Mouse (Mus musculus) limb, embryonic 12.5 days (tissue): ENCODE data around the gene Smg6. TPM values are rescaled to one million over a fixed set of nuclear protein-coding genes. Genes with fewer than 3 reads are reported as not detected.

Source experiments
- ATAC-seq: fragments of 200-750 bp; cut with Nextera tagmentation; 2 replicates; pipeline ENCODE4 v1.8.0; 2017; ENCODE audit warnings: low read depth, moderate TSS enrichment; ENCODE audit not compliant: insufficient number of reproducible peaks, insufficient read depth, low FRiP score, low TSS enrichment
- H3K27ac ChIP-seq: fragments of 300-500 bp; sonication (generic); 2 replicates; pipeline ENCODE4 v1.5.1; 2016; ENCODE audit warnings: mild to moderate bottlenecking, moderate library complexity
- H3K27me3 ChIP-seq: fragments of 300-500 bp; sonication (generic); 2 replicates; pipeline ENCODE4 v1.6.1; 2016; ENCODE audit warnings: mild to moderate bottlenecking, moderate library complexity
- H3K36me3 ChIP-seq: fragments of 300-500 bp; sonication (generic); 2 replicates; pipeline ENCODE4 v1.6.1; 2016; ENCODE audit warnings: mild to moderate bottlenecking, moderate library complexity
- H3K4me1 ChIP-seq: fragments of 300-500 bp; sonication (generic); replicated peaks from 2 replicates; pipeline ENCODE4 v1.6.1; 2016
- H3K4me2 ChIP-seq: fragments of 300-500 bp; sonication (generic); 2 replicates; pipeline ENCODE4 v1.6.1; 2016; ENCODE audit warnings: mild to moderate bottlenecking, moderate library complexity
- H3K4me3 ChIP-seq: fragments of 300-500 bp; sonication (generic); replicated peaks from 2 replicates; pipeline ENCODE4 v1.5.1; 2016; ENCODE audit warnings: mild to moderate bottlenecking
- H3K9ac ChIP-seq: fragments of 300-500 bp; sonication (generic); replicated peaks from 2 replicates; pipeline ENCODE4 v1.6.1; 2016; ENCODE audit warnings: mild to moderate bottlenecking, moderate library complexity
- H3K9me3 ChIP-seq: fragments of 300-500 bp; sonication (generic); 2 replicates; pipeline ENCODE4 v1.6.1; 2016; ENCODE audit warnings: mild to moderate bottlenecking, moderate library complexity
- WGBS: fragments of 180-500 bp; shearing (Covaris S2); methylation state at CpG from one replicate; pipeline ENCODE4 v1.1.7; 2016; 5-methylcytosine and 5-hydroxymethylcytosine counted together
- polyA plus RNA-seq: library from polyadenylated mRNA; unstranded; fragments of >200 nt; fragmentation: Nextera tagmentation; extraction: Ambion mirVana; gene quantifications from 2 replicates; pipeline ENCODE4 v1.2.1, GENCODE M21; 2016

Smg6 gene
- polyA plus RNA-seq, 1 experiment from 2014 or later: 22.7 TPM

DNA sequence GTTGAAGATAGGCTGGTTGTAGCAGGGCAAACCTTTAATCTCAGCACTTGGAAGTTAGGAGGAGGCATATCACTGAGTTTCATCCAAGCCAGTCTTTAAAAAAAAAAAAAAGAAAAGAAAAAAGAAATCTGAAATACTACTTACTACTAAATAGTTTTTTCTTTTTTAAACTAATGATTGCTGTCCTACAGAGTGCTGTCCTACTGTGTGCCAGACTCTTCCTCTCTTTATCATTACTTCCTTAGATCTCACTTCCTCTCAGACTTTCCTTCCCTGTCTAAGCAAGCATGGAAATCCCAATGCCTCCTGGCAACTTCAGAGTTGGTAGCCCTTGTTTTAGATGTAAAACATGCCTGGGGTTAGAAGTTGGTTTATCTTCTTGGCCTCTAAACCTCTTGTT, 49.0 kb downstream of the Smg6 start:
- H3K4me2 ChIP-seq: no peak overlapping the region
- ATAC-seq: no peak
- no peak overlapping the region for H3K9ac ChIP-seq
- no peaks in the 10 kb centered on the region for H3K9me3 ChIP-seq
- no peak overlapping the region for H3K4me3 ChIP-seq
- no peaks in the 10 kb centered on the region for H3K4me1 ChIP-seq
- no peak overlapping the region for H3K27ac ChIP-seq
- no peaks in the 10 kb centered on the region for H3K27me3 ChIP-seq
- H3K36me3 ChIP-seq: peaks cover 8% of the 10 kb centered on the region

DNA sequence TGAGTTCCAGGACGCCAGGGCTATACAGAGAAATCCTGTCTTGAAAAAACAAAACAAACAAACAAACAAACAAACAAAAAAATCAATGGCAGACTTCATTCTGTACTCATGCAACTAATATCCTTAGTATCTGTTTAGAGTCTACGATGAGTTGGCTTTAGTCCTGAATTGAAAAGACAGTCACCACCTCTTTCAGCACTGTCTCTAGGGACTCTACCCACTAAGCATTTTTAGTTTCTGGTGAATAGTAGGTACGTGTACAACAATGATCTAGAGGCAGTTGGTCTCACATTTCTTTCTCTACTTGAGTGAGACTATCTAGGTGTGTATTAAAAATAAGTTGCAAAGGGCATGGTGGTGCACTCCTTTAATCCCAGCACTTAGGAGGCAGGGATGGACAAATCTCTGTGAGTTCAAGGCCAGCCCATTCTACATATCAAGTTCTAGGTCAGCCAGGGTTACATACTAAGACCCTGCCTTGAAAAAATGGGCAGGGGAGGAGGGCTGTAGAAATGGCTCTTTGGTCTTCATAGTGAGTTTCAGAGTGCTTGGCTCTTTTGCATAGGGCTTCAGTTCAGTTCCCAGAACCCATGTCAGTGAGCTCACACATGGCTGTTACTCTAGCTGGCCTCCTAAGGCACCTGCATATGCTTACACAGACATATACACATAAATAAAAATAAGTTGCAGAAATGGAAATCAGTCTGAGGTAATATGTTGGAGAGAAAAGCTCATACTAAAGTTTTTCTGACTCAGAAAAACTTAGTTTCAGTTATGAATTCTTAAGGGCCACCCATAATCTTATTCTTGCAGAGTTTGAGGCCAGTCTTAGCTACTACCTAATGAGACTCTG, 51.4 kb downstream of the Smg6 start:
- Histone ChIP-seq H3K9ac (no peak overlapping the region), H3K27ac (no peak overlapping the region), H3K9me3 (no peaks in the 10 kb centered on the region), H3K4me2 (no peak overlapping the region), H3K4me1 (no peaks in the 10 kb centered on the region), H3K36me3 (peaks cover 8% of the 10 kb centered on the region), H3K27me3 (no peaks in the 10 kb centered on the region), H3K4me3 (no peak overlapping the region)
- WGBS: 90% methylated on average over 3 of the region's 3 CpGs
- no peak for ATAC-seq

DNA sequence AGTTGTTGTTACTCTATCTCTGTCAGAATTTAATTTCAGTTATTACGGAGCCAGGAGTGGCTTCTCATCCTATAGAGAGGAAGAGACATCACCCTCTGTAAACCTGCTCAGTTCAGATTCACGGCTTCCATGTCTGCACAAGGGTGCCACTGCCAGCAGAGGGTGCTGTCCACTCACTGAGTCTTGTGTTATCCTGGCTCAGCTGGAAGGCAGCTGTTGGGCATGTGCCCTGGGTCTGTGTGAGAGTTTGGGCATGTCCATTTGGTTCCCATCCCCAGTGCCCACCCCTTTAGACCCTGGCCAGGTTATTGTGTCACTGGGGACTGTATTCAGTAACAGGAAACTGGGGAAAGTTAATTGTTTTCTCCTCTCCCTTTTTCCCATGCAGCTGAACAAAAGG, 55.8 kb downstream of the Smg6 start:
- WGBS: 46% methylated on average over 2 of the region's 2 CpGs
- Histone ChIP-seq H3K9me3 (no peaks in the 10 kb centered on the region), H3K9ac (no peak overlapping the region), H3K4me2 (no peak overlapping the region), H3K27ac (no peak overlapping the region), H3K27me3 (no peaks in the 10 kb centered on the region), H3K4me3 (no peak overlapping the region), H3K36me3 (peaks cover 14% of the 10 kb centered on the region), H3K4me1 (no peaks in the 10 kb centered on the region)
- ATAC-seq: peak; percentile 63; the same call in 1 of the 2 replicates

DNA sequence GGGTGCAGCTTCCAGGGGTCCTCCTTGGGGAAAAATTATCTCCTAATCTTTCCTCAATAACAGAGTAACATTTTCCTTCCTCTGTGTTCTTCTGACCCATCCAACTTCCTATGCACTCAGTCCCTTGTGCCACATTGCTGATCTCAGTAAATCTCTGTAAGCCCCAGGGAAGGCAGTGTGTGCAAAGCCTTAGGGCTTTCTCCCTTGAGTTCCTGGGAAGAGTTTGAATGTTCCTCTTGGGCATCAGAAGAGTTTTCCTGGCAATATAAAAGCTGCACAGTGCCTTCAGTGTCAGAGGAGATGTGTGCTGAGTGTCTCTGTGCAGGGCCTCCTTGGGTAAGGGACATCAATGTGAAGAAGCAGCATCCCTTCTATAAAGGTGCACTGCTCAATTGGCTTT, 56.6 kb downstream of the Smg6 start:
- no peak overlapping the region for H3K4me2 ChIP-seq
- H3K27me3 ChIP-seq: no peaks in the 10 kb centered on the region
- H3K9me3 ChIP-seq: no peaks in the 10 kb centered on the region

DNA sequence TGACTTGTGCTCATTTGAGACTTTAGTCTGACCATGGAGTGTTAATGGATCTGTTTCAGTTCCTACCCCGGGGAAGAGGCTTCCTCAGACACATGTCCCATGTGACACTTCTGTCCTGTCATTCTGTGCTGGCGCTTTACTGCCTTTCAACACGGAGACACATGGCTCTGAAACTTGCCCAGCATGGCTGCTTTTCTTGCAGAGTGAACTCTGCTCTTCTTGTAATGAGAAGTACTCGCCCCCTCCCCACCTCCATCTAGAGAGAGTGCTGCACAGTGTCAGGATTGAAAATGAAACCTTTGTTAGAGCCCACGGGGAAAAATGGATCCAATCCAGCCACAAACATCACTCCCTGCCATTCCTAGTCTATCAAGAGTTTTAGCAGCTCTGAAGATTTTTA, 62.5 kb downstream of the Smg6 start:
- H3K4me3 ChIP-seq: no peak overlapping the region
- peak overlapping the region; percentile 69; the same call in 1 of the 2 replicates for H3K27ac ChIP-seq
- WGBS: 38% methylated on average over 5 of the region's 5 CpGs
- H3K27me3 ChIP-seq: no peaks in the 10 kb centered on the region
- peaks cover 22% of the 10 kb centered on the region for H3K36me3 ChIP-seq
- H3K9ac ChIP-seq: no peak overlapping the region
- peaks cover 29% of the 10 kb centered on the region for H3K4me1 ChIP-seq
- no peak overlapping the region for H3K4me2 ChIP-seq
- no peaks in the 10 kb centered on the region for H3K9me3 ChIP-seq
- ATAC-seq: no peak

More for the DNA sequence above, 56.6 kb downstream of the Smg6 start:
- Histone ChIP-seq H3K36me3 (peaks cover 11% of the 10 kb centered on the region), H3K4me1 (no peaks in the 10 kb centered on the region), H3K9ac (no peak overlapping the region), H3K27ac (no peak overlapping the region), H3K4me3 (no peak overlapping the region)
- no peak for ATAC-seq

DNA sequence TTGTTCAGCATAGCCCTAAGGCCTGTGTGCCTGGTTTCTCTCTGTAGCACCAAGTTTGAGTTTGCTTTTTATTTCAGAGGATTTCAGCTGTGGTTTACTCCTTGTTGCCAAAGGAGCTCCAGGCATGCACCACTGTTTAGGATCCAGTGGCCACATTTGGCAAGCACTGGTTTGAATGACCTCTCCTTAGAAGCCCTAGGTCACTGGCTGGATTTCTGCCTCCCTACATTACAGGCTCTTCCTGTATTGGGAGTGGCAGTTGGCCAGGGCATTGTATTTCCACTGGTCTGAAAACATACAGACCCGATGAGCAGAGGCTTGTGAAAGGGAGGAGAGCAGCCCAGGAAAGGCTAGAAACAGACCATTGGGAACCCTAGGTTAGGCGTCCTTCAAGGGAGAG, 63.4 kb downstream of the Smg6 start:
- no peak overlapping the region for H3K9ac ChIP-seq
- peaks cover 22% of the 10 kb centered on the region for H3K36me3 ChIP-seq
- no peak overlapping the region for H3K4me3 ChIP-seq
- no peak overlapping the region for H3K27ac ChIP-seq
- no peak for ATAC-seq
- WGBS: 77% methylated on average over 2 of the region's 2 CpGs
- H3K27me3 ChIP-seq: no peaks in the 10 kb centered on the region
- H3K4me2 ChIP-seq: no peak overlapping the region
- H3K9me3 ChIP-seq: no peaks in the 10 kb centered on the region
- peaks cover 29% of the 10 kb centered on the region for H3K4me1 ChIP-seq

DNA sequence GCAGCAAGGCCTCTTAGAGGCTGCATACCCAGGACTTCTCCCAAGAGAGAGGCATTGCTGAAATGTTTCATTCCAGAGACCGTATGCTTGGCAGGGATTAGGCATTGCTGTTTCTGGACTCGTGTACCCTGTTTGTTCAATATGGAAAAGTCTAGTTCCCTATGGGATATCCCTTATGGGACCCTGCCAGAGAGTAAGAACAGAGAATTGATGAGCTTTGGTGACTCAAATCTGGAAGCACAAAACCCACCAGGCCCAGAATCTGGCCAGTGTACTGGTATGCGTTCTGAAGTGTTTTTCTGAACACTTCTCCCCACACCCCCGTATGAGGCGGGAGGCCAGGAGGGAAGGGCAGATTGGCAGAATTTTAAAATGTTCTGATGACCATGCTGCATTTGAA, 64.9 kb downstream of the Smg6 start:
- Histone ChIP-seq H3K4me1 (peaks cover 29% of the 10 kb centered on the region), H3K4me2 (no peak overlapping the region), H3K9me3 (no peaks in the 10 kb centered on the region), H3K36me3 (peaks cover 30% of the 10 kb centered on the region), H3K27ac (no peak overlapping the region), H3K27me3 (no peaks in the 10 kb centered on the region), H3K4me3 (no peak overlapping the region), H3K9ac (no peak overlapping the region)
- 75% methylated on average over 5 of the region's 5 CpGs for WGBS
- no peak for ATAC-seq

DNA sequence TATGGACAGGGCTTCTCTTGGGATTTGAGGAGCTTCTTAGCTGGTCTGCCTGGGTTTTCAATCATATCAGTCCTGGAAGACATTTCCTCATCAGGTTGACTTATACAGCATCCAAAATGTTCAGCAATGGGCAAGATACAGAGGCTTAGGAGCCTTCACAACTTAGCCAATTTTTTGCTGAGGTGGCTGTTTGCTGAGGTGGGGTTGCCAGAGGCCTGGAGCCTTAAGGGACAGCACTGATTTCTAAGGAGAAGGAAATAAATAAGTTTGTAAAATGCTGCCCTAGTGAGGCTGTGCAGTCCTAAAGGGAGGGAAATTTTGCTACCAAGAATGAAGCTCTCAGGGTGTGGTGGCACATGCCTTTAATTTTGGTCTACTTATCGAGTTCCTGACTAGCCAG, 65.7 kb downstream of the Smg6 start:
- H3K9ac ChIP-seq: no peak overlapping the region
- 69% methylated on average over 1 of the region's 1 CpGs for WGBS
- H3K4me2 ChIP-seq: no peak overlapping the region
- H3K36me3 ChIP-seq: peaks cover 34% of the 10 kb centered on the region
- H3K4me1 ChIP-seq: peaks cover 29% of the 10 kb centered on the region
- no peak overlapping the region for H3K27ac ChIP-seq
- no peaks in the 10 kb centered on the region for H3K9me3 ChIP-seq
- no peaks in the 10 kb centered on the region for H3K27me3 ChIP-seq
- no peak overlapping the region for H3K4me3 ChIP-seq
- no peak for ATAC-seq

DNA sequence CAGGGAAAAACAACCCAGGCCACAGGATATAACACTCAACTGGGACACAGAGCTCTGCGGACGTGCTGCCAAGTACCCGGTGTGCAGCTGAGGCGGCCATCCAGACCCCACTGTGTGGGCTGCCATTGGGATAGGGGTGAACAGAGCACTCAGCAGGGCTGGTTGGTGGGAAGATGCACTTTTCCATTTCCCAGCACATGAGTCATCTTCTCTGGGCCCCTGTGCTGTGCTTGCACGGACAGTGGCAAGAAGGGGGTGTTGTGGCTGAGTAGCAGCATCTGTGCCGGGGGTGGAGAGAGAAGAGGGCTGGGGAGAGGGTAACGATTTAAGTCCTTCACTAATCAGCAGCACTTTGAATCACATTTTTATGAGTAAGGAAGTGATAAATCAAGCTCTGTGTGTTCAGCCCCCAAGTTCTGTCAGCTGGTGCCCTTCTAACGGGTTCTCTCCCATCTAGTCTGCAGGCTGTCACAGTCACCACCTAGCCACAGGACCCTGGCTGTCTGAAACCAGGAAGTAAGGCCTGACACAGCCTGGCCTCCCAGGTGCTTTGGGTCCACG, 66.9 kb downstream of the Smg6 start:
- no peaks in the 10 kb centered on the region for H3K9me3 ChIP-seq
- H3K36me3 ChIP-seq: peaks cover 35% of the 10 kb centered on the region
- no peak for ATAC-seq
- H3K9ac ChIP-seq: no peak overlapping the region
- H3K4me3 ChIP-seq: no peak overlapping the region
- H3K4me1 ChIP-seq: peaks cover 29% of the 10 kb centered on the region
- H3K4me2 ChIP-seq: no peak overlapping the region
- peak overlapping the region; percentile 7; the same call in 1 of the 2 replicates for H3K27ac ChIP-seq
- H3K27me3 ChIP-seq: no peaks in the 10 kb centered on the region
- WGBS: 32% methylated on average over 9 of the region's 9 CpGs

DNA sequence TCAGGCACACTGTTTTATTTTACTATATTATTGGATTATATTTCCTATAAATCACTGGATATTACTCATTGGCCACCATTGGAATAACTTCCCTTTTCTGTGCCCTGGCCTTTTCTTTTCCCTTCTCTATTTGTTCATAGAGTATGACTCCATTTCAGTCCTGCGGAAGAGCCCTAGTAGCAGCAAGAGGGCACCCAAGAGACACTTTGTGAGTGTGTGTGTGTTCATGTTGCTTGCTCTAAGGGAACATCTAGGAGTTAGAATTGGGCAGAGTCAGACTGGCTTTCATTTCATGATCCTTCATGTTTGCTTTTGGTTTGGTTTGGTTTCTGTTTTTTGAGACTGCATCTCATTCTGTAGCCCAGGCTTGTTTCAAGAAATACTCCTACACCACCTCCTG, 68.5 kb downstream of the Smg6 start:
- WGBS: 90% methylated on average over 1 of the region's 1 CpGs
- H3K27me3 ChIP-seq: no peaks in the 10 kb centered on the region
- H3K4me1 ChIP-seq: peaks cover 17% of the 10 kb centered on the region
- peaks cover 47% of the 10 kb centered on the region for H3K36me3 ChIP-seq
- no peak overlapping the region for H3K4me2 ChIP-seq
- H3K4me3 ChIP-seq: no peak overlapping the region
- no peak for ATAC-seq
- H3K9ac ChIP-seq: no peak overlapping the region
- no peaks in the 10 kb centered on the region for H3K9me3 ChIP-seq
- no peak overlapping the region for H3K27ac ChIP-seq

DNA sequence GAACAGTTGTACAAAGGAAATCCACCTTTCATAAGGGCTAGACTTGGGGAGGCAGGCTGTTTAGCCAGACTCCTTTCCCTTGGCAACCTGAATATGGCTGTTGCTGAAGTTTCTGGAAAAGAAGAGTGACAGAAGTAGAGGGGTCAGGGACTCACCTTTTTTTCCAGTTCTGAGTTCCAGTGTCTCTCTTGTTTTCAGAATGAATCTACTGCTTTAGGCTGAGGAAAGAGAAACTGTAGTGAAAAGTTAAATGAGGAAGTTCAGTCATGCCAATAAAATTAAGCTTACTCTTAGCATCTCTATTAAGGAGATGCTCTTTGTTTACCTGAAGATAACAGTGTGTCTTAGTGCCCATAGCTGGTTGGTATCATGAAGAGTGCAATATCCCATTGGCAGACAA, 69.2 kb downstream of the Smg6 start:
- H3K4me3 ChIP-seq: no peak overlapping the region
- no peaks in the 10 kb centered on the region for H3K9me3 ChIP-seq
- H3K27ac ChIP-seq: no peak overlapping the region
- peaks cover 47% of the 10 kb centered on the region for H3K36me3 ChIP-seq
- no peak overlapping the region for H3K4me2 ChIP-seq
- peaks cover 16% of the 10 kb centered on the region for H3K4me1 ChIP-seq
- no peak overlapping the region for H3K9ac ChIP-seq
- no peak for ATAC-seq
- no peaks in the 10 kb centered on the region for H3K27me3 ChIP-seq

DNA sequence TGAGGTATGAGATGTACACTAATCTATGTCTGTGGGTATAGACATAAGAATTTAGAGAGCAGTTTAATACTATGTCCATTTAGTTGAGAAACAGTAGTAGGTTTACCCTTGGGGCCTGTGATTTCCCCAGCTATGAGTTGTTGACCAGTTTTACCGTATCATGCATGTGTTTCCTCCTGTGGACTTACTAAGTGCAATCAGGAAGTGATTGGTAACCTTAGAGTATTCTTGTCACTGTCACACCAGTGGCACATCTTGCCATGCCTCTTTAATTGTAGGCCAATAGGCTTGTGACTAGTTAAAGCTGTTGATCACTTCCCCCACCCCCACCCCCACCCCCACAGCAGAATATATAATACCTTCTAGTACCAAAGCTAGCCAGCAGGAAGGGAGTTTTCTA, 70.9 kb downstream of the Smg6 start:
- H3K9me3 ChIP-seq: no peaks in the 10 kb centered on the region
- H3K4me3 ChIP-seq: no peak overlapping the region
- H3K27ac ChIP-seq: no peak overlapping the region
- H3K27me3 ChIP-seq: no peaks in the 10 kb centered on the region
- H3K9ac ChIP-seq: no peak overlapping the region
- H3K4me2 ChIP-seq: no peak overlapping the region
- WGBS: 81% methylated on average over 1 of the region's 1 CpGs
- ATAC-seq: no peak
- H3K4me1 ChIP-seq: peaks cover 22% of the 10 kb centered on the region
- H3K36me3 ChIP-seq: peaks cover 34% of the 10 kb centered on the region
